Mouse (Mus musculus): ENCODE results near the gene Adgrf3. TPM values are rescaled to one million over a fixed set of nuclear protein-coding genes. Genes with fewer than 3 reads are reported as not detected.
"Not testable (repeated sequence)": the region's sequence is repeated elsewhere in the genome, so short reads cannot be mapped to it uniquely, and the experiment has no call there.

Adgrf3 gene
- total RNA-seq (2022): not detected

GRCm38 (mm10) chr5:30205493-30205892, at the start of gene Adgrf3:
Gene Adgrf3 (minus strand): TSS chr5:30205722.
- DNase-seq (ENCODE audit: low spot score in 2 of 2): no peak

DNA sequence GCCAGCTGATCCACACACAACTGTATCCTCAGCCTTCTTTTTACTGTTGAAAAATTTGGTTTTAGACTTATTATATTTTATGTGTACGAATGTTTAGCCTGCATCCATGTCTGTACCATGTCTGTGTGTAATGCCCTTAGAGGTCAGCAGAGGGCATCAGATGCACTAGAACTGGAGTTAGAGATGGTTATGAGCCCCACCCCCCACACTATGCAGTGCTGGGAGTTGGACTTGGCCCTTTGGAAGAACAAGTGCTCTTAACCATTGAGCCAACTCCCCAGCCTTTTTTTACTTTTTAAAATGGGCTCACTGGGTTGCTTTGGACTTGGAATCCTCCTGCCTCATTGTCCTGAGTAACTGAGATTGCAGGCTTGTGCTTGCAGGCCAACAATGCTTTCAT, 42.1 kb upstream of the Adgrf3 start:
- DNase-seq (ENCODE audit: low spot score in 2 of 2): no peak

GRCm38 (mm10) chr5:30245861-30246416, 40.4 kb upstream of the Adgrf3 start:
- DNase-seq (ENCODE audit: low spot score in 2 of 2): no peak

DNA sequence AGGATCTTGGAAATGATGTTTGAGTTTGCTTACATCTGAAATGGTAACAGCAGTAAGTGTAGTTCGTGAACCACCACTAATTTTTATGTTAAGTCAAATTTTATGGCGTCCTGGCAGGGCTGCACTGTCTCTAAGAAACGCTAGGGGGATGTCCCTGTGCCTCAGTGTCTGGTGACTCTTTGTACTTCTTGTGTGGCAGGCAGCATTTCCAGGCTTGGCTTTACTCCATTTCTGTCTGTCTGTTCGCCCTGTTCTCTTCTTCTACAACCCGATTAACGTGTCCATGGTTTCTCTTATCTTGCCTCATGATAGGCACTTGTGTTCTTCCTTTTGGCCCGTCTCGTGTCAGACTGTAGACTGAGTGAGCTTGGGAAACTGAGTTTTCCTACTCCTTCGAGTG, 38.2 kb upstream of the Adgrf3 start:
- DNase-seq (ENCODE audit: low spot score in 2 of 2): no peak

GRCm38 (mm10) chr5:30242410-30242809, 36.9 kb upstream of the Adgrf3 start:
- no peak for DNase-seq (ENCODE audit: low spot score in 2 of 2)

GRCm38 (mm10) chr5:30240552-30240951, 35.0 kb upstream of the Adgrf3 start:
- no peak for DNase-seq (ENCODE audit: low spot score in 2 of 2)

- DNase-seq (ENCODE audit: low spot score in 2 of 2): no peak
These were observed 33.0 kb upstream of the Adgrf3 start for GRCm38 (mm10) chr5:30238533-30238932.

- no peak for DNase-seq (ENCODE audit: low spot score in 2 of 2)
These were observed 30.2 kb upstream of the Adgrf3 start for GRCm38 (mm10) chr5:30235641-30236126.

GRCm38 (mm10) chr5:30233979-30234378, 28.5 kb upstream of the Adgrf3 start:
- no peak for DNase-seq (ENCODE audit: low spot score in 2 of 2)

- no peak for DNase-seq (ENCODE audit: low spot score in 2 of 2)
These were observed 27.5 kb upstream of the Adgrf3 start for GRCm38 (mm10) chr5:30233042-30233441.

DNA sequence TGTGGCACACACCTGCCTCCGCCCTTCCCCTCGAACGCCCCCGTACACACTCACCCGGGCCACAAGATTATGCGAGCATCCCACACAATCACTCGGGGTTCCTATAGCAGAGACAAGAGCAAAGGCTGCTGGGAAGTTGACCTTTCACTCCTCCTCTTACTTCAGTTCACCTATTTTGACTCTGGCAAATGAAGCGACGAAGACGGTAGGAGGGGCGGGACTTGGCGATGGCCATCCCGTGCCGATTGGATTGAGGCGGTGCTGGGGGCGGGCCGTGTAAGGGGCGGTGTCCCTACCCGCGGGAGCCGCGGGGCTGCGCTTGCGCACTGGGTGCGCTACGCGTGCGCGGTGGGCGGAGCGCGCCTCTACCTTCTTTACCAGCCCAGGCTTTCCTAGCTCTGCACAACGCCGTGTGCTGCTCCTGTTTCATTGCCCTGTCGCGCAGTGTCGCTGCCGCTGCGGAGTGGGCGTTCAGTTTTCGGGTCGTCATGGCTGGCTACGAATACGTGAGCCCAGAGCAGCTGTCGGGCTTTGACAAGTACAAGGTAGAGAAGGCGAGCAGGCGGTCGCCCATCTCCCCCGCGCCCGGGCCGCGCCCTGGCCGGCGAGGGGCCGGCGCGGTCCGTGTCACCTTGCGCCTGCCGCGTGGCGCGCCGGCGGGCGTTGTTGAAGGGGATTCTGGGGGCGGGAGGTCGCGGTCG, 26.9 kb upstream of the Adgrf3 start, which contains the start of gene Selenoi:
Gene Selenoi (plus strand): TSS at position 311 of the 701 bp plus-strand sequence.
- peak; percentile 99 for DNase-seq (ENCODE audit: low spot score in 2 of 2)

DNA sequence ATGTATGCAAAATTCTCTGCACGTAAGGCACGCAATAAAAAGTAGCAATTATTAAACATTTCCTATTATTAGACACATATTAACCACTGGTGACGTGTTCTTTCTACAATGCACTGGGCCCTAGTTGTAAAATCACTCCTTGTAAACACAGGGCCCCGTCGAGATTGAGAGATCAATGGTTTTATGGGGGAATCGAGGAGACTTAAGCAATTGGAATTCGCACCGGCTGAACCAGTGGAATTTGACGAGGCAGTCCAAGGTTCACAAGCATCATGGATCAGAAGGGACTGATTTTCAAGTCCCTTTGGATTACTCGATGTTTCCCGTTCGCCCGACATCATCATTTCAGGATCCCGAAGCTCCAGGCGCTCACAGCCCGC, 26.4 kb upstream of the Adgrf3 start:
- DNase-seq (ENCODE audit: low spot score in 2 of 2): no peak

DNA sequence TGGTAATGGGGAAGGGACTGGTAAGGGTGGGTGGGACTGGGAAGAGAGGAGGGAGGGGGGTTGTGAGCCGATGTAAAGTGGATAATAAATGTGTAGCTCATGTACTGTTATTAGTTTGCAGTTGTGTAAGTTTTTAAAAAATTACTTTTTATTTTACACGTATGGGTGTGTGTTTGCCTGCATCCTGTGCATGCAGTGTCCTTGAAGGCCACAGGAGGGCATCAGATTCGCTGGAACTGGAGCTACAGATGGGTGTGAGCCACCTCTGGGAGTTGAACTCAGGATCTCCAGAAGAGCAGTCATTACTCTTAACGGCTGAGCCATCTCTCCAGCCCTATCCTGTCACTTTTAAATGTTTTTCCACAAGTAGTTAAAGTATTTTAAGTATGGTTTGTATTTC, 25.4 kb upstream of the Adgrf3 start:
- no peak for DNase-seq (ENCODE audit: low spot score in 2 of 2)

GRCm38 (mm10) chr5:30222681-30223080, 17.2 kb upstream of the Adgrf3 start:
- DNase-seq (ENCODE audit: low spot score in 2 of 2): no peak

DNA sequence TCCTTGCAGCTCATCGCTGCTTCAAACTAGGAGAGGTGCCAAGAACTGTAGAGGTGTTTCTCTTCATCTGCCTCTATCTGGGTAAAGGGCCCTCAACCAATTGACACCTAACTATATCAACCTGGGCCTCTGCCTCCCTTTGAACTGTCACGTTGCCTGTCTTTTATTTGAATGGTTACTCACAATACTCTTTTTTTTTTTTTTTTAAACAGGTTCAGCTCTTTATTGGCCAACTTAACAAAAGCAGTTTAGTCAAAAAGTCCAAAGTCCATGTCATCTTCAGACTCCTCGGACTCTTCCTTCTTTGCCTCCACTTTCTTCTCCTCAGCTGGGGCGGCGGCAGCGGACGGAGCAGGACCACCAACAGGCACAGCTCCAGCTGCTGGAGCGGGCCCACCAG, 15.1 kb upstream of the Adgrf3 start:
- DNase-seq (ENCODE audit: low spot score in 2 of 2): no peak

- no peak for DNase-seq (ENCODE audit: low spot score in 2 of 2)
These were observed 14.2 kb upstream of the Adgrf3 start for GRCm38 (mm10) chr5:30219715-30220114.

DNA sequence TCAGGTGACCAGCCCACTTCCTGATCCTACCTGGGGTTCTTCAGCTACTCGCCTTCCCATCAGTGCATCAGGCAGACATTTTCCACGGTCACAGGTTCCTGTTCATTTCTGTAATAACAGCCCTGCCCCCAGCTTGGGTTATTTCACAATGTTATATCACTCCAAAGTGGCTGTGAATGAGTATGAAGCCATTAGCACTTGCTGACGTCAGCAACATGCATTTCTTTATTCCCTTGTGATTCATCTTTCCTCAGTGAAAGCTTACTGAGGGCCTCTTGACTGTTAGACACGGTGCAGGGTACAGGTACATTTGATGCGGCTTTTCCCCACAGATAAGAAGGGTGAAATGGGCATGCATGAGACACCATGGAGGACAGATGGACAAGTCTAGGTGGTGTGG, 10.4 kb upstream of the Adgrf3 start:
- DNase-seq (ENCODE audit: low spot score in 2 of 2): no peak

DNA sequence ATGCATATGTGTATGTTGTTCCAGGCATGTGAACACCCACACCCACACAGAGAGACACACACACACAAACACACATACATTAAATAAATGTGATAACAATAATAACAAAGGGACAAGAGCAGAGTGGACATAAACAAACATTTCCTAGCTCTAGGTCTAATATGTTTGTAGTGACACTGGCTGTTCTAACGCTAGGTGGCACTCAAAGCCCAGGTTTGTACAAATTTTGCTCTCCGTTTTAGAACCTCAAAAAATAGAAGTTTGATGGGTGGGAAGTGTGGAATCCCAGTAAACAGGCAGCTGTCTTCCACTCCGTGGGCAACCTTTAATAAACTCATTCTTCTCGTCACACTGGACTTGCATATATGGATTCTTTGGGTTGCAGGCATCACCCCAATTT, 9.4 kb upstream of the Adgrf3 start:
- no peak for DNase-seq (ENCODE audit: low spot score in 2 of 2)

DNA sequence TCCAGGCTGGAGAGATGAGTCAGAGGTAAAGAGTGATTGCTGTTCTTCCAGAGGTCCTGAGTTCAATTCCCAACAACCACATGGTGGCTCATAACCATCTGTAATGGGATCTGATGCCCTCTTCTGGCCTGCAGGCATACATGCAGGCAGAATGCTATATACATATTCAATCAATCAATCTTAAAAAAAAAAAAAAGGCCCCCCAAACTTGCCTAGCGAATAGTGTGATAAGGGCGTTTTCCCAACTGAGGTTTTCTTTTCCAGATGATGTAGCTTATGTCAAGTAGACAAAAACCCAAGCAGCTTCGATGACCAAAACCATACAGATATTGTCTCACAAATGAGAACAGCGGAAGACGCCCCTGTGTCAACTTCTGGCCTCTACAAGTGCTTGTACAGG, 5.2 kb upstream of the Adgrf3 start:
- DNase-seq (ENCODE audit: low spot score in 2 of 2): not testable (repeated sequence)

- DNase-seq (ENCODE audit: low spot score in 2 of 2): no peak
These were observed 1.8 kb upstream of the Adgrf3 start for GRCm38 (mm10) chr5:30207276-30207675.

DNA sequence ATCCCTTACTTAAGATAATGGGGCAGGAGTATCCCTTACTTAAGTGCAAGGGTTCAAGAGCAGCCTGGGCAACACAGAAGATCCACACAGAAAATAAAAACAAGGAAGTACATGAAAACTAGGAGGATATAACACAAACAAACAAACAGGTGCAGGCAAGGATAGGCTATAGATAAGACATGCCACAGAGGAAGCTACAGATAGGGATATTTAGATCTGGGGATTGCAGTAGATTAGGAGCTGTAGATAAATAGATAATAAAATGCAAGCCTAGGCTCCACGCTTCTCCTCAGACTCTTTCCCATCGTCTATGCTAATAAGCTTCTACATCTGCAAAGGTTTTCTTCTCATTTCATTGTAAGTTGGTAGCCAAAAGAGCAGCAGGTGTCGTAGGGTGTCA, 488 bp downstream of the Adgrf3 start:
- no peak for DNase-seq (ENCODE audit: low spot score in 2 of 2)

- no peak for DNase-seq (ENCODE audit: low spot score in 2 of 2)
These were observed 1.1 kb downstream of the Adgrf3 start for GRCm38 (mm10) chr5:30204441-30204840.

- no peak for DNase-seq (ENCODE audit: low spot score in 2 of 2)
These were observed 2.2 kb downstream of the Adgrf3 start for GRCm38 (mm10) chr5:30203216-30203885.

Data from gastrocnemius, adult 8-10 months (tissue).